Mouse (Mus musculus) v-Abl transformed pro-B cells (cell line): ENCODE data around the gene Gm20388.
"Not testable (repeated sequence)": the region's sequence is repeated elsewhere in the genome, so short reads cannot be mapped to it uniquely, and the experiment has no call there.

ENCODE experiments used
- in situ Hi-C, 2 experiments: fragments of 400-800 bp; cut with MboI; formaldehyde crosslinking; loops; one replicate each; pipeline ENCODE4 v1.15.1; 2025; ENCODE audit not compliant: unreplicated experiment in 2 of 2

The Gm20388 gene

GRCm38 (mm10) chr8:123428343-123428893, 3517.8 kb downstream of the Gm20388 start:
- in situ Hi-C loops = loop anchor here in 1 of 2 experiments (10.0 kb wide), 1 partner anchor 64 kb away; no protein-coding TSS in a partner anchor

GRCm38 (mm10) chr8:123428939-123429721, 3518.5 kb downstream of the Gm20388 start:
- in situ Hi-C loops = loop anchor here in 1 of 2 experiments (10.0 kb wide), 1 partner anchor 64 kb away; no protein-coding TSS in a partner anchor

- in situ Hi-C loops = loop anchor here in 1 of 2 experiments (10.0 kb wide), 1 partner anchor 65 kb away; no protein-coding TSS in a partner anchor
These were observed 3519.0 kb downstream of the Gm20388 start for GRCm38 (mm10) chr8:123429722-123430013.

DNA sequence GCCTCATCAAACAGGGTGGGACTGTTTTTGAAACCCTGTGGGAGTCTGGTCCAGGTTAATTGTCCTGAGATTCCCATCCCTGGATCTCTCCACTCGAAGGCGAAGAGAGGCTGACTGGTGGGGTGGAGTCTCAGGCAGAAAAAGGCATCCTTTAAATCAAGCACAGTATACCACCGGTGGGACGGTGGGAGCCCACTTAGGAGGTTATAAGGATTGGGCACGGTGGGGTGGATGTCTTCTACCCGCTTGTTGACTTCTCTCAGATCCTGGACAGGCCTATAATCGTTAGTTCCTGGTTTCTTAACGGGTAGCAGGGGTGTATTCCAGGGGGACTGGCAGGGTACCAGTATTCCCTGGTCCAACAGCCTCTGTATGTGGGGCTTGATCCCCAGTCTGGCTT, 3520.3 kb downstream of the Gm20388 start:
- in situ Hi-C loops = not testable (repeated sequence)

- in situ Hi-C loops = no loop called here
These were observed 3521.2 kb downstream of the Gm20388 start for GRCm38 (mm10) chr8:123431616-123432365.

DNA sequence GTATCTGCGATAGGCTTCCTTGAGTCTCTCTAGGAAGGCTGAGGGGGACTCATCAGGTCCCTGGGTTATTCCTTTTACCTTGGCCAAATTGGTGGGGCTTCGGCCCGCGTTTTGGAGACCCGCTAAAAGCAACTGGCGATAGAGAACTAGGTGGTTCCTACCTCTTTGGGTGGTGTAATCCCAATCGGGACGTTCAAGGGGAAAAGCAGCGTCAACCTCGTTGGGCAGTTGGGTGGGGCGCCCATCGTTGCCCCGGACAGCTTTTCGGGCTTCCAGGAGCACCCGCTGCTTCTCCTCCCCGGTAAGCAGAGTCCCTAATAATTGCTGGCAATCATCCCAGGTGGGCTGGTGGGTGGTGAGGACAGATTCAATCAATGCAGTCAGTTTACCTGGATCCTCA, 3521.7 kb downstream of the Gm20388 start:
- in situ Hi-C loops = no loop called here

- in situ Hi-C loops = not testable (repeated sequence)
These were observed 3522.8 kb downstream of the Gm20388 start for GRCm38 (mm10) chr8:123433241-123433974.

DNA sequence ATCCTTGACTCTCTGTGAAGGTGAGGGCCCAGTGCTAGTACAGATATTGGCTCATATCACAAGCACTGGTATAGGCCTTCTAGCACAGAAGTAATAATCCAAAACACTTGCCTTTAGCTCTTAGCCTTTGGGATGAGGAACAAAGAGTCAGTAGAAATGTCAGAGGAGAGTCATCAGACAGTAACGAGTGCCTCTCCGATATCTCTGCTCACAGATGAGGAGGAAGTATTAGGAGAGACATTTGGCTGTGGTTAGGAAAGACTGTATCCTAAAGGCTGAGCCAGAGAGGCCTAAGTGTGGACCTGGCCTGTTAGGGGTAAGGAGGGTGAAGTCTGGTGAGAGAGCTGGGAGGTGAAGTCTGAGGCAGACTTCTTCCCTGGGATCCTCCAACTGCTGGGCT, 3531.1 kb downstream of the Gm20388 start:
- in situ Hi-C loops = loop anchor here (5.0 kb wide), 1 partner anchor 119 kb away; no protein-coding TSS in a partner anchor

- in situ Hi-C loops = loop anchor here (5.0 kb wide), 1 partner anchor 120 kb away; no protein-coding TSS in a partner anchor
These were observed 3531.7 kb downstream of the Gm20388 start for GRCm38 (mm10) chr8:123442351-123442750.

- in situ Hi-C loops = loop anchor here (5.0 kb wide), 1 partner anchor 121 kb away; no protein-coding TSS in a partner anchor
These were observed 3532.4 kb downstream of the Gm20388 start for GRCm38 (mm10) chr8:123442871-123443575.

DNA sequence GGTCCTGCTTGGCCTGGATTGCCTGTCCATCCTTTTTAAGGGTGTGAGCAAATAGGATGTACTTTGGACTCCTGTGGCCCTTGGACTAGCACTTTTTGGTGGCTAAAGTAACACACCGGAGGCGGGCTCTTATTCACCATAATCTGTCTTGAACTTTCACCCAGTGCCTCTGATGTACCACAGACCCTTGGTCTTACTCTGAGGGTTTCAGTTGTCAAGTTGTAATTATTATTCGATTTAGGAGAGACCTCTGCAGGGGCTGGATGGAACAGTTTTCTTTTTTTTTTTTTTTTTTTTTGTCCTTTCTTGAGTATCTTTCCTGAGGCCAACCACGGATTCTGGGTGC, 3532.9 kb downstream of the Gm20388 start:
- in situ Hi-C loops = loop anchor here (5.0 kb wide), 1 partner anchor 121 kb away; no protein-coding TSS in a partner anchor

DNA sequence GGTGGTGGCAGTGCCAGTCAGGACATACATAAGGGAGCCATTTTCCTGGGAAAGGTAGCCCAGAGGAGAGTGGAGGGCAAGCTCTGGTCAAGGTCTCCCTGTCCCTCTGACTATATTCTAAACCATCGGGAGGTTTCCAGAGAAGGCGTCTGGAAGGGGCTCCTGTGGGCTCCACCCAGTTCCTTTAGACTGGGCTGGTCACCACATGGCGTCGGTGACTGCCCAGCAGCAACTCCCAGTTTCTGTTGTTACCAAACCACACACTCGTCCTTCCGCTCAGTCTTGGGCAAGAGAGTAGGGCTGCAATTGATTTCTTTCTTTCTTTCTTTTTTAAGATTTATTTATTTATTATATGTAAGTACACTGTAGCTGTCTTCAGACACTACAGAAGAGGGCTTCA, 3533.5 kb downstream of the Gm20388 start:
- in situ Hi-C loops = loop anchor here (5.0 kb wide), 1 partner anchor 122 kb away; no protein-coding TSS in a partner anchor

GRCm38 (mm10) chr8:123445981-123446380, 3535.3 kb downstream of the Gm20388 start:
- in situ Hi-C loops = no loop called here

- in situ Hi-C loops = no loop called here
These were observed 3536.2 kb downstream of the Gm20388 start for GRCm38 (mm10) chr8:123446799-123447198.

DNA sequence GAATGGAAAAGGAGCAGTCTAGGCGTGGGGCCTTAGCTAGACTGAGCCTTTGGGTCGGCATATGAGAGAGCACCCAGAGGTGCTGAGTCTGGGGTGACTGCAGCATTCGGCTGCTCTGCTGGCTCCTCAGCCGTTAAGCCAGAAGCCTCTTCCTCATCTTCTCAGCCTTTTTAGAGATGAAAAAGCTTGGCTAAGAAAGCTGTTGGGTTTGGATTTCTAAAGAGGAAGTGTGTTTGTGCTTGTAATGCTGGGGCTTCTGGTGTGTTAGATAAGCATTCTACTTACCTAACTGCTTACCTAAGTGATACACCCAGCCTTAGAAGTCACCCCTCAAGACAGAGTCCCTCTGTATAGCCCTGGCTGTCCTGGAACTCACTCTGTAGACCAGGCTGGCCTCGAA, 3540.1 kb downstream of the Gm20388 start:
- in situ Hi-C loops = no loop called here

DNA sequence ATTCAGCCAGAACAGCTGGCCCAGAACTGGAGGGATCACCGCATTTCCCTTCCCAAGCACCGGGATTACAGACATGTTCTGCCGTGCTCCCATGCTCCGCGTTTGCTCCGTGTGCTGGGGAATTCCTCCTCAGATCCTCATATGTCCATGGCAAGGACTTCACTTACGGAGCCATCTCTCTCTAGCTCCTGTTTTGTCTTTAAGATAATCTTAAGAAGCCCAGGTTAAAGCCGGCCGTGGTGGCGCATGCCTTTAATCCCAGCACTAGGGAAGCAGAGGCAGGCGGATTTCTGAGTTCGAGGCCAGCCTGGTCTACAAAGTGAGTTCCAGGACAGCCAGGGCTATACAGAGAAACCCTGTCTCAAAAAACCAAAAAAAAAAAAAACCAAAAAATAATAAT, 3541.1 kb downstream of the Gm20388 start:
- in situ Hi-C loops = not testable (repeated sequence)

DNA sequence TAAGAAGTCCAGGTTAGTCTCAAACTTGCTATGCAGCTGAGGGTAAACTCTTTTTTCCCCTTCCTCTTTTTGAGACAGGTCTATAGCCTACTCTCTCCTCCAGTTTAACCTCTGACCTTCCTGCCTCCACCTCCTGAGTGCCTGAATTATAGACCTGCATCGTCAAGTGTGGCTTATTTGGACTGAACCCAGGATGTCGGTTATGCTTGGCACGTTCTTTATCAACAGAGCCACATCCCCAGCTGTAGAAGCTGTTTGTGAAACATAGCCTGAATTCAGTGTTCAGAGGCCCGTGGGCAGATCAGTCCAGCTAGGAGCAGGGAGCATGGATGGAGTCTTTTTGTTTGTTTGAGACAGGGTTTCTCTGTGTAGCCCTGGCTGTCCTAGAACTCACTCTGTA, 3541.5 kb downstream of the Gm20388 start:
- in situ Hi-C loops = no loop called here

DNA sequence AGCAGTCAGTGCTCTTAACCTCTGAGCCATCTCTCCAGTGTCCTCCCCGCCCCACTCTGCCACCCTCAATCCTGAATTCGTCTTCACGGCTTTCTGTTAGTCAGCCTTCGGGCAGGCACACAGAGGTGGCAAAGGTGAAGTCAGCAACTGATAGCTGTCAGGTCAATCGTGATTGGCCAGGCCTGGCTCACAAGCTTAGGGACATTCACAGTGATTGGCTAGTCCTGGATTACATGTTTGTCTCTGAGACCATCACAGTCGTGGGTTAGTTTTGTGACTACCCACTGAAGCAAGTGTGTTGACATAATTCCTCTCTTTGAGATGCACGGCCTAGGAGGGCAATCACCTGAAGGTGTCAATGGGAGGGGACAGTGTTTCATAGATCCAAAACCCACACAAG, 3542.7 kb downstream of the Gm20388 start:
- in situ Hi-C loops = no loop called here

DNA sequence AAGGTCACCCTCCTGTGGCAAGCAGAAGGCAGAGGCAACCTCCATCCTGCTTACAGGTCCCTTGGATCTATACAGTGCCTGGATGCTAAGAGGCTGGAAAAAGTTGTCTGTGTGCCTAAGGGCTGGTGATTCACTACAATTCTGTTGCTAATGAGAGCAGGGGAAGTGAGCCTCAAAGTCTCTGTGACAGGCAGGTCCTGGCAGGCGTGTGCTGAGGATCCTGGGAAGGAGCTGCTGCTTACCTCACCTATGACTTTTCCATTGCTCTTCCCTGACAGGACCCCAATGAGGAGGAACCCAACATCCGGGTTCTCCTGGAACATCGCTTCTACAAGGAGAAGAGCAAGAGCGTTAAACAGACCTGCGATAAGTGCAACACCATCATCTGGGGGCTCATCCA, 3543.3 kb downstream of the Gm20388 start:
- in situ Hi-C loops = no loop called here

- in situ Hi-C loops = no loop called here
These were observed 3543.9 kb downstream of the Gm20388 start for GRCm38 (mm10) chr8:123454559-123454958.
